In genomic region chr14:37558258-37558657, GRCm38 (mm10) we compare ENCODE assay signal across 30 mouse cellular contexts.
"Had no signal": no experiment of that assay in that cellular context is flagged by ENCODE, and none has a peak within 500 bp of the region (broad histone marks: within the 10 kb centered on the region; RNA-seq: fewer than 3 reads in every experiment).

No protein-coding gene starts in this region.

- H3K4me3 ChIP-seq: limb, embryonic 10.5 days; limb, embryonic 12.5 days; limb, embryonic 13.5 days; limb, embryonic 15.5 days; liver, embryonic 12.5 days; liver, embryonic 13.5 days; liver, embryonic 15.5 days; lung, embryonic 15.5 days; megakaryocyte, embryonic 14.5 days; midbrain, embryonic 10.5 days; midbrain, embryonic 12.5 days; midbrain, embryonic 13.5 days; midbrain, embryonic 15.5 days; myocyte; neural tube, embryonic 12.5 days; neural tube, embryonic 13.5 days had no signal

- H3K4me1 ChIP-seq: limb, embryonic 10.5 days; limb, embryonic 12.5 days; limb, embryonic 13.5 days; limb, embryonic 15.5 days; liver, embryonic 12.5 days; liver, embryonic 13.5 days; liver, embryonic 15.5 days; lung, embryonic 15.5 days; megakaryocyte, embryonic 14.5 days; midbrain, embryonic 10.5 days; midbrain, embryonic 12.5 days; midbrain, embryonic 13.5 days; midbrain, embryonic 15.5 days; neural tube, embryonic 12.5 days; neural tube, embryonic 13.5 days had no signal

- DNase-seq: left cerebral cortex, postnatal 4 days; liver; liver, embryonic 13.5 days; liver, postnatal 0 days; lung, adult 18-20 months; lung, adult 2 months; lung, embryonic 14.5 days; lung, postnatal 10 days; lung, postnatal 36 days; lung, postnatal 4 days; midbrain, embryonic 14.5 days had no signal

- H3K27ac ChIP-seq: limb, embryonic 10.5 days; limb, embryonic 12.5 days; limb, embryonic 13.5 days; limb, embryonic 15.5 days; liver, embryonic 12.5 days; liver, embryonic 13.5 days; liver, embryonic 14.5 days; liver, embryonic 15.5 days; lung, embryonic 15.5 days; macrophage; midbrain, embryonic 10.5 days; midbrain, embryonic 12.5 days; midbrain, embryonic 13.5 days; midbrain, embryonic 15.5 days; neural tube, embryonic 12.5 days; neural tube, embryonic 13.5 days had no signal

- H3K36me3 ChIP-seq: limb, embryonic 10.5 days; limb, embryonic 12.5 days; limb, embryonic 13.5 days; limb, embryonic 15.5 days; liver, embryonic 12.5 days; liver, embryonic 13.5 days; liver, embryonic 15.5 days; lung, embryonic 15.5 days; midbrain, embryonic 10.5 days; midbrain, embryonic 12.5 days; midbrain, embryonic 13.5 days; midbrain, embryonic 15.5 days; neural tube, embryonic 12.5 days; neural tube, embryonic 13.5 days had no signal

- H3K9ac ChIP-seq: limb, embryonic 12.5 days; limb, embryonic 13.5 days; limb, embryonic 15.5 days; liver, embryonic 12.5 days; liver, embryonic 13.5 days; liver, embryonic 14.5 days; liver, embryonic 15.5 days; liver, postnatal 0 days; lung, embryonic 14.5 days; lung, embryonic 15.5 days; midbrain, embryonic 12.5 days; midbrain, embryonic 13.5 days; midbrain, embryonic 15.5 days; neural tube, embryonic 12.5 days; neural tube, embryonic 13.5 days had no signal

- H3K9me3 ChIP-seq: limb, embryonic 10.5 days; limb, embryonic 12.5 days; limb, embryonic 13.5 days; limb, embryonic 15.5 days; liver, embryonic 12.5 days; liver, embryonic 13.5 days; liver, embryonic 15.5 days; lung, embryonic 15.5 days; megakaryocyte, embryonic 14.5 days; midbrain, embryonic 10.5 days; midbrain, embryonic 12.5 days; midbrain, embryonic 13.5 days; midbrain, embryonic 15.5 days; neural tube, embryonic 12.5 days; neural tube, embryonic 13.5 days had no signal

- ATAC-seq: liver, embryonic 12.5 days; liver, postnatal 0 days; lung, postnatal 0 days; midbrain, embryonic 13.5 days; midbrain, embryonic 15.5 days; midbrain, embryonic 16.5 days had no signal

- H3K27me3 ChIP-seq: limb, embryonic 12.5 days; limb, embryonic 13.5 days; limb, embryonic 15.5 days; liver, embryonic 12.5 days; liver, embryonic 13.5 days; liver, embryonic 15.5 days; lung, embryonic 15.5 days; megakaryocyte, embryonic 14.5 days; midbrain, embryonic 12.5 days; midbrain, embryonic 13.5 days; midbrain, embryonic 15.5 days; neural tube, embryonic 12.5 days; neural tube, embryonic 13.5 days had no signal
